Mouse (Mus musculus): Measurements from ENCODE around the gene Edf1. TPM values are rescaled to one million over a fixed set of nuclear protein-coding genes. Genes with fewer than 3 reads are reported as not detected.
A peak's percentile ranks its signal among the peaks of the same experiment; 100 is the strongest.

Edf1 gene
- polyA plus RNA-seq, 1 experiment from 2014 or later = 312 TPM

- Histone ChIP-seq H3K4me3 (ENCODE audit: low read depth, low read length) (peak overlapping the region; percentile 26), H3K4me2 (ENCODE audit: low read depth, low read length) (peak overlapping the region; percentile 46), H3K27me3 (replicated peaks; ENCODE audit: control insufficient read depth, insufficient read depth, low read length) (peaks cover 50% of the 10 kb centered on the region), H3K4me1 (ENCODE audit: control insufficient read depth, insufficient read depth, low read length) (peaks cover 33% of the 10 kb centered on the region), H3K9me3 (ENCODE audit: control insufficient read depth, low read length) (no peaks in the 10 kb centered on the region), H3K9ac (ENCODE audit: low read depth, low read length) (peak overlapping the region; percentile 45; the same call in 1 of the 2 replicates), H3K36me3 (ENCODE audit: control insufficient read depth, insufficient read depth, low read length) (peaks cover 9% of the 10 kb centered on the region), H3K27ac (replicated peaks; ENCODE audit: low read depth, low read length) (no peak overlapping the region)
- 8% methylated on average over 46 of the region's 75 CpGs for WGBS
- DNase-seq (ENCODE audit: low spot score) (no peak), ATAC-seq (ENCODE audit: low read depth) (no peak)
Measured at GRCm38 (mm10) chr2:25577951-25578795, 20.5 kb downstream of the Edf1 start.

GRCm38 (mm10) chr2:25578796-25579736, 21.4 kb downstream of the Edf1 start:
- no peaks in the 10 kb centered on the region for H3K9me3 ChIP-seq (ENCODE audit: control insufficient read depth, low read length)
- WGBS = 9% methylated on average over 43 of the region's 77 CpGs
- no peak for DNase-seq (ENCODE audit: low spot score)
- H3K9ac ChIP-seq (ENCODE audit: low read depth, low read length) = peak overlapping the region; percentile 38; the same call in 1 of the 2 replicates
- peak overlapping the region; percentile 26 for H3K4me3 ChIP-seq (ENCODE audit: low read depth, low read length)
- H3K36me3 ChIP-seq (ENCODE audit: control insufficient read depth, insufficient read depth, low read length) = peaks cover 15% of the 10 kb centered on the region
- ATAC-seq (ENCODE audit: low read depth) = no peak
- H3K27me3 ChIP-seq (replicated peaks; ENCODE audit: control insufficient read depth, insufficient read depth, low read length) = peaks cover 50% of the 10 kb centered on the region
- peak overlapping the region; percentile 46 for H3K4me2 ChIP-seq (ENCODE audit: low read depth, low read length)
- H3K4me1 ChIP-seq (ENCODE audit: control insufficient read depth, insufficient read depth, low read length) = peaks cover 24% of the 10 kb centered on the region
- no peak overlapping the region for H3K27ac ChIP-seq (replicated peaks; ENCODE audit: low read depth, low read length)

- Histone ChIP-seq H3K4me1 (ENCODE audit: control insufficient read depth, insufficient read depth, low read length) (peaks cover 23% of the 10 kb centered on the region), H3K4me3 (ENCODE audit: low read depth, low read length) (peak overlapping the region; percentile 25), H3K4me2 (ENCODE audit: low read depth, low read length) (peak overlapping the region; percentile 35), H3K9me3 (ENCODE audit: control insufficient read depth, low read length) (no peaks in the 10 kb centered on the region), H3K27ac (replicated peaks; ENCODE audit: low read depth, low read length) (no peak overlapping the region), H3K27me3 (replicated peaks; ENCODE audit: control insufficient read depth, insufficient read depth, low read length) (peaks cover 50% of the 10 kb centered on the region), H3K9ac (ENCODE audit: low read depth, low read length) (peak overlapping the region; percentile 38; the same call in 1 of the 2 replicates), H3K36me3 (ENCODE audit: control insufficient read depth, insufficient read depth, low read length) (peaks cover 24% of the 10 kb centered on the region)
- no peak for ATAC-seq (ENCODE audit: low read depth)
- WGBS = 5% methylated on average over 25 of the region's 27 CpGs
- peak; percentile 46 for DNase-seq (ENCODE audit: low spot score)
Measured at GRCm38 (mm10) chr2:25579737-25580460, 22.3 kb downstream of the Edf1 start.

- Histone ChIP-seq H3K4me2 (ENCODE audit: low read depth, low read length) (peak overlapping the region; percentile 64; the same call in 1 of the 2 replicates), H3K4me3 (ENCODE audit: low read depth, low read length) (peak overlapping the region; percentile 35), H3K36me3 (ENCODE audit: control insufficient read depth, insufficient read depth, low read length) (peaks cover 31% of the 10 kb centered on the region), H3K27me3 (replicated peaks; ENCODE audit: control insufficient read depth, insufficient read depth, low read length) (peaks cover 50% of the 10 kb centered on the region), H3K9me3 (ENCODE audit: control insufficient read depth, low read length) (no peaks in the 10 kb centered on the region), H3K4me1 (ENCODE audit: control insufficient read depth, insufficient read depth, low read length) (peaks cover 20% of the 10 kb centered on the region), H3K9ac (ENCODE audit: low read depth, low read length) (no peak overlapping the region), H3K27ac (replicated peaks; ENCODE audit: low read depth, low read length) (no peak overlapping the region)
- WGBS = 36% methylated on average over 6 of the region's 6 CpGs
- DNase-seq (ENCODE audit: low spot score) (no peak), ATAC-seq (ENCODE audit: low read depth) (no peak)
Measured at GRCm38 (mm10) chr2:25580621-25581101, 23.0 kb downstream of the Edf1 start.

- H3K27me3 ChIP-seq (replicated peaks; ENCODE audit: control insufficient read depth, insufficient read depth, low read length) = peaks cover 47% of the 10 kb centered on the region
- peaks cover 35% of the 10 kb centered on the region for H3K36me3 ChIP-seq (ENCODE audit: control insufficient read depth, insufficient read depth, low read length)
- DNase-seq (ENCODE audit: low spot score) (peak; percentile 67), ATAC-seq (ENCODE audit: low read depth) (peak; percentile 85)
- 0 out of 2 replicates have a peak within 1 kb of the TSS, but pooled peaks have one; percentile 2 for H3K9ac ChIP-seq (ENCODE audit: low read depth, low read length)
- peaks cover 17% of the 10 kb centered on the region; the same call in 1 of the 2 replicates for H3K4me1 ChIP-seq (ENCODE audit: control insufficient read depth, insufficient read depth, low read length)
- H3K4me3 ChIP-seq (ENCODE audit: low read depth, low read length) = peak within 1 kb of the TSS; percentile 35
- no peak within 1 kb of the TSS for H3K27ac ChIP-seq (replicated peaks; ENCODE audit: low read depth, low read length)
- WGBS = 8% methylated on average over 19 of the region's 19 CpGs
- H3K4me2 ChIP-seq (ENCODE audit: low read depth, low read length) = peak within 1 kb of the TSS; percentile 64
- H3K9me3 ChIP-seq (ENCODE audit: control insufficient read depth, low read length) = no peaks in the 10 kb centered on the region
Measured at GRCm38 (mm10) chr2:25581294-25581864, 23.7 kb downstream of the Edf1 start, which contains the start of gene Ajm1. Ajm1 (minus strand) TSS chr2:25581757.

GRCm38 (mm10) chr2:25581901-25582301, 24.3 kb downstream of the Edf1 start:
- Histone ChIP-seq H3K9ac (ENCODE audit: low read depth, low read length) (no peak overlapping the region), H3K27ac (replicated peaks; ENCODE audit: low read depth, low read length) (no peak overlapping the region), H3K27me3 (replicated peaks; ENCODE audit: control insufficient read depth, insufficient read depth, low read length) (peaks cover 42% of the 10 kb centered on the region), H3K4me2 (ENCODE audit: low read depth, low read length) (peak overlapping the region; percentile 64), H3K4me3 (ENCODE audit: low read depth, low read length) (no peak overlapping the region), H3K9me3 (ENCODE audit: control insufficient read depth, low read length) (no peaks in the 10 kb centered on the region), H3K36me3 (ENCODE audit: control insufficient read depth, insufficient read depth, low read length) (peaks cover 40% of the 10 kb centered on the region), H3K4me1 (ENCODE audit: control insufficient read depth, insufficient read depth, low read length) (peaks cover 17% of the 10 kb centered on the region; the same call in 1 of the 2 replicates)
- DNase-seq (ENCODE audit: low spot score) = no peak
- WGBS = 40% methylated on average over 6 of the region's 6 CpGs
- ATAC-seq (ENCODE audit: low read depth) = 0 out of 2 replicates have a peak, but pooled peaks have one; percentile 4

- WGBS = 52% methylated on average over 12 of the region's 12 CpGs
- Histone ChIP-seq H3K27me3 (replicated peaks; ENCODE audit: control insufficient read depth, insufficient read depth, low read length) (peaks cover 35% of the 10 kb centered on the region), H3K4me1 (ENCODE audit: control insufficient read depth, insufficient read depth, low read length) (peaks cover 13% of the 10 kb centered on the region; the same call in 1 of the 2 replicates), H3K9me3 (ENCODE audit: control insufficient read depth, low read length) (no peaks in the 10 kb centered on the region), H3K36me3 (ENCODE audit: control insufficient read depth, insufficient read depth, low read length) (peaks cover 47% of the 10 kb centered on the region), H3K9ac (ENCODE audit: low read depth, low read length) (no peak overlapping the region), H3K27ac (replicated peaks; ENCODE audit: low read depth, low read length) (no peak overlapping the region), H3K4me2 (ENCODE audit: low read depth, low read length) (no peak overlapping the region), H3K4me3 (ENCODE audit: low read depth, low read length) (no peak overlapping the region)
- no peak for DNase-seq (ENCODE audit: low spot score)
- no peak for ATAC-seq (ENCODE audit: low read depth)
Measured at GRCm38 (mm10) chr2:25582466-25583119, 24.9 kb downstream of the Edf1 start.

Data from embryonic facial prominence, embryonic 14.5 days (tissue).